21 mouse cellular contexts compared by ENCODE assay signal in the genomic region with DNA sequence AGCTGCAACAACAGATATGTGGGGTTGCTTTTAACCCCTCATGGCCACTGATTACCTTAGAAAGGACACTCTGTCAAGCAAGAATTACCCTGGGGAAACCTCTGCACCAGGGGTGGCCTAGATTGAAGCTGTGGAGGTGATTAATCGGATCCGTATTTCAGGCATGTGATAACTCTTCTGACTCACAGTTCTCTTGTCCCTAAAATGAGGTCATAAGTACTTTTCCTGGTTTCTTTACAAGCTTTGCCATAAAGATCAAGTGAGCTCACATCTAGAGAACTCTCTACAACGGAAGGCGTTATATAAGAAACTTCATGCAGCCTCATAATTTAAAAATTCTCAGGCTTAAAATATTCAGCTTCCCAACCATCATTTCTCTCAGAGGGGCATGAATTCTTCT.
DNase-seq lines count a peak whose midpoint lies in the region; ATAC-seq lines count a peak whose summit lies in the region.
"Had no signal": no experiment of that assay in that cellular context is flagged by ENCODE, and none has a peak within 500 bp of the region (broad histone marks: within the 10 kb centered on the region; RNA-seq: fewer than 3 reads in every experiment).

No protein-coding gene starts in this region.

- ATAC-seq in forebrain, embryonic 15.5 days (replicated peaks) = no peak
- ATAC-seq: forebrain, embryonic 16.5 days; intestine, embryonic 15.5 days had no signal

- WGBS in forebrain, embryonic 15.5 days = 91% methylated on average over 4 of the region's 4 CpGs

- no peak overlapping the region for H3K4me3 ChIP-seq in forebrain, embryonic 15.5 days
- H3K4me3 ChIP-seq: embryonic facial prominence, embryonic 10.5 days; erythroblast, embryonic 14.5 days; gastrocnemius, adult 2 months; heart, embryonic 12.5 days; hindbrain, embryonic 10.5 days; intestine, embryonic 15.5 days had no signal

- H3K4me1 ChIP-seq in forebrain, embryonic 15.5 days = no peaks in the 10 kb centered on the region
- H3K4me1 ChIP-seq: embryonic facial prominence, embryonic 10.5 days; heart, embryonic 12.5 days; intestine, embryonic 15.5 days had no signal

- DNase-seq in adrenal gland, adult 2 months = peak; percentile 38
- no peak for DNase-seq in adrenal gland, postnatal 25 days
- DNase-seq in 3134 (ENCODE audit: extremely low read depth, insufficient read length, low spot score) = peak; percentile 45
- DNase-seq in Muller cell, postnatal 12 days (ENCODE audit: inconsistent ontology term) = peak; percentile 82
- peak; percentile 51 for DNase-seq in brain, adult 2 months (ENCODE audit: low read depth, low spot score)
- no peak for DNase-seq in ovary, postnatal 10 days (ENCODE audit: low spot score)
- DNase-seq in kidney, postnatal 4 days = no peak
- DNase-seq: cerebellum, adult 18-20 months; cerebellum, adult 9-11 months; cerebellum, postnatal 36 days; gastrocnemius, adult 2 months; gastrocnemius, postnatal 25 days; kidney, adult 18-20 months had no signal

- no peak overlapping the region for H3K4me2 ChIP-seq in forebrain, embryonic 15.5 days (replicated peaks)
- H3K4me2 ChIP-seq: heart, embryonic 12.5 days; hindbrain, embryonic 14.5 days; intestine, embryonic 15.5 days had no signal

- no peak overlapping the region for H3K9ac ChIP-seq in forebrain, embryonic 15.5 days (replicated peaks)
- H3K9ac ChIP-seq: heart, embryonic 12.5 days; hindbrain, embryonic 14.5 days; intestine, embryonic 15.5 days had no signal

- H3K36me3 ChIP-seq in forebrain, embryonic 15.5 days = no peaks in the 10 kb centered on the region
- H3K36me3 ChIP-seq: embryonic facial prominence, embryonic 10.5 days; heart, embryonic 12.5 days; hindbrain, embryonic 10.5 days; intestine, embryonic 15.5 days had no signal

- no peaks in the 10 kb centered on the region for H3K9me3 ChIP-seq in forebrain, embryonic 15.5 days
- H3K9me3 ChIP-seq: embryonic facial prominence, embryonic 10.5 days; hindbrain, embryonic 10.5 days; intestine, embryonic 15.5 days had no signal

- no peak overlapping the region for H3K27ac ChIP-seq in forebrain, embryonic 15.5 days (replicated peaks)
- H3K27ac ChIP-seq: embryonic facial prominence, embryonic 10.5 days; gastrocnemius, adult 2 months; hindbrain, embryonic 10.5 days; hindbrain, embryonic 14.5 days; intestine, embryonic 15.5 days had no signal

- H3K27me3 ChIP-seq in forebrain, embryonic 15.5 days = no peaks in the 10 kb centered on the region
- H3K27me3 ChIP-seq: heart, embryonic 12.5 days; intestine, embryonic 15.5 days had no signal

Comparison
In these comparisons a context has a peak if more than half of its experiments do, and no peak if none do; other contexts are left out.
1. DNase-seq: peak in adrenal gland, adult 2 months (single experiment), 3134 (single experiment), Muller cell, postnatal 12 days (single experiment) and brain, adult 2 months (single experiment); none in adrenal gland, postnatal 25 days (single experiment), ovary, postnatal 10 days (single experiment) and kidney, postnatal 4 days (0 of 2).